Mouse (Mus musculus) hematopoietic stem cell, adult 5-6 weeks (primary cell): Measurements from ENCODE around the gene Pacsin2. TPM values are rescaled to one million over a fixed set of nuclear protein-coding genes. Genes with fewer than 3 reads are reported as not detected.
A peak's percentile ranks its signal among the peaks of the same experiment; 100 is the strongest.
"Not testable (repeated sequence)": the region's sequence is repeated elsewhere in the genome, so short reads cannot be mapped to it uniquely, and the experiment has no call there.

ENCODE experiments used
- ATAC-seq, 2 experiments: fragments of 125-278 bp in 1 of 2; replicated peaks in 1 of 2; 2 replicates each; pipeline ENCODE4 v1.8.0; 2016 to 2017; ENCODE audit warnings: inconsistent platforms in 2 of 2, mild to moderate bottlenecking in 2 of 2, moderate number of reproducible peaks in 2 of 2, low read depth in 1 of 2, moderate TSS enrichment in 1 of 2; ENCODE audit not compliant: low FRiP score in 2 of 2, poor library complexity in 2 of 2, severe bottlenecking in 2 of 2, insufficient read depth in 1 of 2, low TSS enrichment in 1 of 2
- total RNA-seq: library from RNA; stranded (forward); fragments of 172-1452, 232-1000 nt; gene quantifications from 2 replicates; pipeline ENCODE4 v1.2.3, GENCODE M21; 2017

The Pacsin2 gene
- total RNA-seq: 62.1 and 83.5 TPM in 2 replicates

GRCm38 (mm10) chr15:83464083-83464904, at the start of gene Pacsin2:
TSS of gene Pacsin2 (minus strand) at chr15:83464606.
- peak; percentile 95 to 96 for ATAC-seq

GRCm38 (mm10) chr15:83512489-83513281, 48.3 kb upstream of the Pacsin2 start:
- ATAC-seq: no peak

GRCm38 (mm10) chr15:83510805-83511405, 46.5 kb upstream of the Pacsin2 start, which contains the start of gene Ttll1:
TSS of gene Ttll1 (minus strand) at chr15:83510893.
- ATAC-seq: peak; percentile 95 to 97

- peak in 1 of 2 experiments; percentile 23; a peak in 1 of 4 replicates for ATAC-seq
Measured at GRCm38 (mm10) chr15:83509950-83510804, 45.8 kb upstream of the Pacsin2 start.

GRCm38 (mm10) chr15:83501483-83501882, 37.1 kb upstream of the Pacsin2 start:
- ATAC-seq: not testable (repeated sequence)

- ATAC-seq: no peak; a peak in 1 of 4 replicates
Measured at GRCm38 (mm10) chr15:83500352-83500751, 35.9 kb upstream of the Pacsin2 start.

- no peak for ATAC-seq
Measured at GRCm38 (mm10) chr15:83499211-83499755, 34.9 kb upstream of the Pacsin2 start.

- no peak for ATAC-seq
Measured at GRCm38 (mm10) chr15:83497299-83497698, 32.9 kb upstream of the Pacsin2 start.

- no peak for ATAC-seq
Measured at GRCm38 (mm10) chr15:83495787-83496367, 31.5 kb upstream of the Pacsin2 start.

- ATAC-seq: no peak
Measured at GRCm38 (mm10) chr15:83495195-83495594, 30.8 kb upstream of the Pacsin2 start.

- ATAC-seq: no peak
Measured at GRCm38 (mm10) chr15:83494572-83494920, 30.1 kb upstream of the Pacsin2 start.

- no peak for ATAC-seq
Measured at GRCm38 (mm10) chr15:83493856-83494571, 29.6 kb upstream of the Pacsin2 start.

GRCm38 (mm10) chr15:83491891-83492290, 27.5 kb upstream of the Pacsin2 start:
- no peak for ATAC-seq

- ATAC-seq: no peak
Measured at GRCm38 (mm10) chr15:83489471-83489870, 25.1 kb upstream of the Pacsin2 start.

- no peak for ATAC-seq
Measured at GRCm38 (mm10) chr15:83487477-83488115, 23.2 kb upstream of the Pacsin2 start.

- no peak for ATAC-seq
Measured at GRCm38 (mm10) chr15:83484311-83484710, 19.9 kb upstream of the Pacsin2 start.
